Mouse (Mus musculus): ENCODE data around the gene Cacna1d. TPM values are rescaled to one million over a fixed set of nuclear protein-coding genes. Genes with fewer than 3 reads are reported as not detected.

Cacna1d gene
- total RNA-seq, 1 experiment from 2014 or later = 8.3 TPM

- no peak for ATAC-seq (ENCODE audit: extremely low read depth, insufficient number of reproducible peaks, low FRiP score, poor library complexity, severe bottlenecking)
Measured at GRCm38 (mm10) chr14:30414131-30414530, 77.1 kb downstream of the Cacna1d start.

GRCm38 (mm10) chr14:30409331-30409730 lies 81.9 kb downstream of the Cacna1d start:
- ATAC-seq (ENCODE audit: extremely low read depth, insufficient number of reproducible peaks, low FRiP score, poor library complexity, severe bottlenecking) = no peak

- ATAC-seq (ENCODE audit: extremely low read depth, insufficient number of reproducible peaks, low FRiP score, poor library complexity, severe bottlenecking) = no peak
Measured at GRCm38 (mm10) chr14:30405456-30406225, 85.6 kb downstream of the Cacna1d start.

GRCm38 (mm10) chr14:30378306-30378705 lies 112.9 kb downstream of the Cacna1d start:
- ATAC-seq (ENCODE audit: extremely low read depth, insufficient number of reproducible peaks, low FRiP score, poor library complexity, severe bottlenecking) = no peak

- ATAC-seq (ENCODE audit: extremely low read depth, insufficient number of reproducible peaks, low FRiP score, poor library complexity, severe bottlenecking) = no peak
Measured at GRCm38 (mm10) chr14:30372878-30373277, 118.4 kb downstream of the Cacna1d start.

GRCm38 (mm10) chr14:30371070-30371469 lies 120.2 kb downstream of the Cacna1d start:
- no peak for ATAC-seq (ENCODE audit: extremely low read depth, insufficient number of reproducible peaks, low FRiP score, poor library complexity, severe bottlenecking)

GRCm38 (mm10) chr14:30367074-30367473 lies 124.2 kb downstream of the Cacna1d start:
- ATAC-seq (ENCODE audit: extremely low read depth, insufficient number of reproducible peaks, low FRiP score, poor library complexity, severe bottlenecking) = no peak

GRCm38 (mm10) chr14:30365866-30366265 lies 125.4 kb downstream of the Cacna1d start:
- ATAC-seq (ENCODE audit: extremely low read depth, insufficient number of reproducible peaks, low FRiP score, poor library complexity, severe bottlenecking) = no peak

GRCm38 (mm10) chr14:30363487-30364167 lies 127.6 kb downstream of the Cacna1d start:
- ATAC-seq (ENCODE audit: extremely low read depth, insufficient number of reproducible peaks, low FRiP score, poor library complexity, severe bottlenecking) = no peak

- ATAC-seq (ENCODE audit: extremely low read depth, insufficient number of reproducible peaks, low FRiP score, poor library complexity, severe bottlenecking) = no peak
Measured at GRCm38 (mm10) chr14:30362370-30362769, 128.9 kb downstream of the Cacna1d start.

- no peak for ATAC-seq (ENCODE audit: extremely low read depth, insufficient number of reproducible peaks, low FRiP score, poor library complexity, severe bottlenecking)
Measured at GRCm38 (mm10) chr14:30360478-30360877, 130.8 kb downstream of the Cacna1d start.

- ATAC-seq (ENCODE audit: extremely low read depth, insufficient number of reproducible peaks, low FRiP score, poor library complexity, severe bottlenecking) = no peak
Measured at GRCm38 (mm10) chr14:30360004-30360403, 131.3 kb downstream of the Cacna1d start.

- ATAC-seq (ENCODE audit: extremely low read depth, insufficient number of reproducible peaks, low FRiP score, poor library complexity, severe bottlenecking) = no peak
Measured at GRCm38 (mm10) chr14:30358028-30358427, 133.2 kb downstream of the Cacna1d start.

- no peak for ATAC-seq (ENCODE audit: extremely low read depth, insufficient number of reproducible peaks, low FRiP score, poor library complexity, severe bottlenecking)
Measured at GRCm38 (mm10) chr14:30356456-30356855, 134.8 kb downstream of the Cacna1d start.

- no peak for ATAC-seq (ENCODE audit: extremely low read depth, insufficient number of reproducible peaks, low FRiP score, poor library complexity, severe bottlenecking)
Measured at GRCm38 (mm10) chr14:30354761-30355160, 136.5 kb downstream of the Cacna1d start.

GRCm38 (mm10) chr14:30354127-30354463 lies 137.2 kb downstream of the Cacna1d start:
- ATAC-seq (ENCODE audit: extremely low read depth, insufficient number of reproducible peaks, low FRiP score, poor library complexity, severe bottlenecking) = no peak

- ATAC-seq (ENCODE audit: extremely low read depth, insufficient number of reproducible peaks, low FRiP score, poor library complexity, severe bottlenecking) = no peak
Measured at GRCm38 (mm10) chr14:30353291-30354126, 137.7 kb downstream of the Cacna1d start.

GRCm38 (mm10) chr14:30352951-30353270 lies 138.3 kb downstream of the Cacna1d start:
- no peak for ATAC-seq (ENCODE audit: extremely low read depth, insufficient number of reproducible peaks, low FRiP score, poor library complexity, severe bottlenecking)

- ATAC-seq (ENCODE audit: extremely low read depth, insufficient number of reproducible peaks, low FRiP score, poor library complexity, severe bottlenecking) = no peak
Measured at GRCm38 (mm10) chr14:30352061-30352950, 138.9 kb downstream of the Cacna1d start.
